9 mouse cellular contexts compared by ENCODE assay signal in genomic region chr12:102733381-102733780, GRCm38 (mm10). TPM values are rescaled to one million over a fixed set of nuclear protein-coding genes. Genes with fewer than 3 reads are reported as not detected.
DNase-seq lines count a peak whose midpoint lies in the region; ATAC-seq and TF ChIP-seq lines count a peak whose summit lies in the region.
"Had no signal": no experiment of that assay in that cellular context is flagged by ENCODE, and none has a peak within 500 bp of the region (broad histone marks: within the 10 kb centered on the region; RNA-seq: fewer than 3 reads in every experiment).

No protein-coding gene starts in this region.

- ATAC-seq in midbrain, embryonic 14.5 days (ENCODE audit: low FRiP score, low TSS enrichment), result no peak
- no peak for ATAC-seq in midbrain, embryonic 16.5 days
- no peak for ATAC-seq in hindbrain, postnatal 0 days
- ATAC-seq in megakaryocyte, adult 5-6 weeks (ENCODE audit: poor library complexity, severe bottlenecking), result peak; percentile 81

- H3K27ac ChIP-seq in cerebellum, adult 2 months (ENCODE audit: insufficient read depth, low read length), result no peak overlapping the region
- no peak overlapping the region for H3K27ac ChIP-seq in midbrain, embryonic 14.5 days (replicated peaks; ENCODE audit: low read depth, low read length)
- no peak overlapping the region for H3K27ac ChIP-seq in midbrain, embryonic 16.5 days (ENCODE audit: low read length)
- no peak overlapping the region for H3K27ac ChIP-seq in cortical plate, adult 2 months (ENCODE audit: insufficient read depth, low read length)
- H3K27ac ChIP-seq in hindbrain, postnatal 0 days, result no peak overlapping the region
- no peak overlapping the region for H3K27ac ChIP-seq in testis, adult 2 months (ENCODE audit: control insufficient read depth, insufficient read depth, low read depth, low read length)

- no peaks in the 10 kb centered on the region for H3K4me1 ChIP-seq in cerebellum, adult 2 months (ENCODE audit: control insufficient read depth, insufficient read depth, low read length)
- H3K4me1 ChIP-seq in midbrain, embryonic 14.5 days (ENCODE audit: control insufficient read depth, insufficient read depth, low read length), result peaks cover 15% of the 10 kb centered on the region
- H3K4me1 ChIP-seq in midbrain, embryonic 16.5 days (ENCODE audit: control insufficient read depth, insufficient read depth, low read length), result peaks cover 16% of the 10 kb centered on the region
- H3K4me1 ChIP-seq in cortical plate, adult 2 months (ENCODE audit: control insufficient read depth, insufficient read depth, low read length), result no peaks in the 10 kb centered on the region
- peaks cover 5% of the 10 kb centered on the region for H3K4me1 ChIP-seq in hindbrain, postnatal 0 days (ENCODE audit: insufficient read depth, low read length)
- H3K4me1 ChIP-seq in testis, adult 2 months (ENCODE audit: control insufficient read depth, insufficient read depth, low read length), result peaks cover 10% of the 10 kb centered on the region

- TF ChIP-seq CTCF in cerebellum, adult 2 months (IDR thresholded peaks at IDR 0.05; ENCODE audit: borderline replicate concordance, insufficient read depth, low read depth, low read length), result peak; percentile 59
- peak; percentile 62 for TF ChIP-seq CTCF in cortical plate, adult 2 months (IDR thresholded peaks at IDR 0.05; ENCODE audit: extremely low read depth, insufficient read depth, low read length)
- TF ChIP-seq CTCF in hindbrain, postnatal 0 days (IDR thresholded peaks at IDR 0.05; ENCODE audit: low read depth), result peak; percentile 75
- TF ChIP-seq CTCF in testis, adult 2 months (IDR thresholded peaks at IDR 0.05; ENCODE audit: control insufficient read depth, insufficient read depth, insufficient replicate concordance, low read depth, low read length), result peak; percentile 84; the same call in 1 of the 2 replicates

- no peak overlapping the region for H3K4me3 ChIP-seq in cerebellum, adult 2 months (replicated peaks; ENCODE audit: insufficient read depth, low read depth, low read length)
- H3K4me3 ChIP-seq in midbrain, embryonic 14.5 days (replicated peaks; ENCODE audit: low read depth, low read length), result no peak overlapping the region
- no peak overlapping the region for H3K4me3 ChIP-seq in midbrain, embryonic 16.5 days (ENCODE audit: low read depth, low read length)
- H3K4me3 ChIP-seq in cortical plate, adult 2 months (ENCODE audit: insufficient read depth, low read length), result no peak overlapping the region
- no peak overlapping the region for H3K4me3 ChIP-seq in hindbrain, postnatal 0 days (ENCODE audit: low read length)
- peak overlapping the region; percentile 18; the same call in 1 of the 2 replicates for H3K4me3 ChIP-seq in testis, adult 2 months (ENCODE audit: control insufficient read depth, low read depth, low read length)

- no peaks in the 10 kb centered on the region for H3K27me3 ChIP-seq in cerebellum, adult 2 months (ENCODE audit: control insufficient read depth, insufficient read depth, low read length)
- H3K27me3 ChIP-seq in midbrain, embryonic 14.5 days (ENCODE audit: control insufficient read depth, insufficient read depth, low read length), result no peaks in the 10 kb centered on the region
- no peaks in the 10 kb centered on the region for H3K27me3 ChIP-seq in midbrain, embryonic 16.5 days (ENCODE audit: control insufficient read depth, insufficient read depth, low read depth, low read length)
- H3K27me3 ChIP-seq in hindbrain, postnatal 0 days (ENCODE audit: insufficient read depth, low read length), result no peaks in the 10 kb centered on the region
- no peaks in the 10 kb centered on the region for H3K27me3 ChIP-seq in testis, adult 2 months (ENCODE audit: control insufficient read depth, insufficient read depth, low read length)

- TF ChIP-seq POLR2A in cerebellum, adult 2 months (IDR thresholded peaks at IDR 0.05; ENCODE audit: borderline replicate concordance, insufficient read depth, low read length), result no peak
- no peak for TF ChIP-seq POLR2A in cortical plate, adult 2 months (IDR thresholded peaks at IDR 0.05; ENCODE audit: extremely low read depth, insufficient read depth, low read length)
- TF ChIP-seq POLR2A in testis, adult 2 months (IDR thresholded peaks at IDR 0.05; ENCODE audit: control insufficient read depth, low read depth, low read length), result no peak

- H3K36me3 ChIP-seq in midbrain, embryonic 14.5 days (ENCODE audit: control insufficient read depth, insufficient read depth, low read length), result no peaks in the 10 kb centered on the region
- no peaks in the 10 kb centered on the region for H3K36me3 ChIP-seq in midbrain, embryonic 16.5 days (ENCODE audit: control insufficient read depth, insufficient read depth, low read length)
- H3K36me3 ChIP-seq in hindbrain, postnatal 0 days (ENCODE audit: insufficient read depth, low read length), result no peaks in the 10 kb centered on the region
- H3K36me3 ChIP-seq in testis, adult 2 months (ENCODE audit: control insufficient read depth, insufficient read depth, low read length), result no peaks in the 10 kb centered on the region

- WGBS in cerebellum, adult 2 months, result 20% methylated on average over 4 of the region's 5 CpGs
- WGBS in midbrain, embryonic 14.5 days, result 13% methylated on average over 4 of the region's 5 CpGs
- 15% methylated on average over 4 of the region's 5 CpGs for WGBS in midbrain, embryonic 16.5 days
- 16% methylated on average over 4 of the region's 5 CpGs for WGBS in hindbrain, postnatal 0 days

- DNase-seq in cerebellum, adult 2 months, result peak in 1 of 2 experiments; percentile 38
- no peak for DNase-seq in cerebellum, adult 9-11 months
- peak; percentile 70 for DNase-seq in midbrain, embryonic 14.5 days
- DNase-seq in hindbrain, postnatal 0 days (ENCODE audit: low spot score), result peak; percentile 70

- no peaks in the 10 kb centered on the region for H3K9me3 ChIP-seq in midbrain, embryonic 14.5 days (ENCODE audit: control insufficient read depth, low read length)
- no peaks in the 10 kb centered on the region for H3K9me3 ChIP-seq in midbrain, embryonic 16.5 days (replicated peaks; ENCODE audit: control insufficient read depth, low read length, poor library complexity, severe bottlenecking)
- no peaks in the 10 kb centered on the region for H3K9me3 ChIP-seq in hindbrain, postnatal 0 days (ENCODE audit: low read length)

- no peak overlapping the region for H3K4me2 ChIP-seq in midbrain, embryonic 14.5 days (ENCODE audit: low read length)
- H3K4me2 ChIP-seq in midbrain, embryonic 16.5 days (ENCODE audit: low read length), result no peak overlapping the region
- no peak overlapping the region for H3K4me2 ChIP-seq in hindbrain, postnatal 0 days (ENCODE audit: low read depth, low read length)

- no peak overlapping the region for H3K9ac ChIP-seq in midbrain, embryonic 14.5 days (replicated peaks; ENCODE audit: low read length)
- H3K9ac ChIP-seq in midbrain, embryonic 16.5 days (ENCODE audit: low read depth, low read length), result no peak overlapping the region
- no peak overlapping the region for H3K9ac ChIP-seq in hindbrain, postnatal 0 days (replicated peaks; ENCODE audit: low read length)

RNA-seq across cellular contexts. Expression of gene Moap1, which starts 10.1 kb away (rescaled TPM):
- polyA plus RNA-seq in cerebellum, adult 2 months (2012; rRNA removed), result 11.9 and 13.8 TPM in 2 replicates
- polyA plus RNA-seq in midbrain, embryonic 14.5 days (2014; fragmentation: Nextera tagmentation; extraction: Ambion mirVana), result 60.0 and 63.6 TPM in 2 replicates
- 76.2 and 78.4 TPM in 2 replicates for polyA plus RNA-seq in midbrain, embryonic 16.5 days (2015; fragmentation: Nextera tagmentation; extraction: Ambion mirVana)
- 10.7 and 11.0 TPM in 2 replicates for polyA plus RNA-seq in cortical plate, adult 2 months (2012; rRNA removed)
- total RNA-seq in hindbrain, postnatal 0 days (2014; rRNA removed), result 13.9 and 20.7 TPM in 2 replicates
- polyA plus RNA-seq in hindbrain, postnatal 0 days (2015; fragmentation: Nextera tagmentation; extraction: Ambion mirVana), result 62.3 and 64.9 TPM in 2 replicates
- total RNA-seq in megakaryocyte, adult 5-6 weeks (2015), result 7.1 and 10.4 TPM in 2 replicates
- total RNA-seq in megakaryocyte, adult 5-6 weeks (2017), result 9.9 and 12.2 TPM in 2 replicates
- polyA plus RNA-seq in testis, adult 2 months (2012; rRNA removed), result 7.9 and 8.8 TPM in 2 replicates

RNA-seq across cellular contexts. Expression of gene Tmem251, which starts 10.2 kb away (rescaled TPM):
- polyA plus RNA-seq in cerebellum, adult 2 months (2012; rRNA removed), result 3.7 and 3.9 TPM in 2 replicates
- polyA plus RNA-seq in midbrain, embryonic 14.5 days (2014; fragmentation: Nextera tagmentation; extraction: Ambion mirVana), result 13.0 and 13.2 TPM in 2 replicates
- polyA plus RNA-seq in midbrain, embryonic 16.5 days (2015; fragmentation: Nextera tagmentation; extraction: Ambion mirVana), result 10.8 and 11.3 TPM in 2 replicates
- 3.9 and 4.0 TPM in 2 replicates for polyA plus RNA-seq in cortical plate, adult 2 months (2012; rRNA removed)
- total RNA-seq in hindbrain, postnatal 0 days (2014; rRNA removed), result 4.3 and 7.1 TPM in 2 replicates
- 11.2 and 12.2 TPM in 2 replicates for polyA plus RNA-seq in hindbrain, postnatal 0 days (2015; fragmentation: Nextera tagmentation; extraction: Ambion mirVana)
- 13.4 and 13.9 TPM in 2 replicates for total RNA-seq in megakaryocyte, adult 5-6 weeks (2015)
- total RNA-seq in megakaryocyte, adult 5-6 weeks (2017), result 9.7 and 11.4 TPM in 2 replicates
- polyA plus RNA-seq in testis, adult 2 months (2012; rRNA removed), result 0.90 and 1.1 TPM in 2 replicates

RNA-seq across cellular contexts. Expression of gene Gm28051, which starts 24.2 kb away (rescaled TPM):
- polyA plus RNA-seq in cerebellum, adult 2 months (2012; rRNA removed), result not detected in 2 replicates
- not detected in 2 replicates for polyA plus RNA-seq in midbrain, embryonic 14.5 days (2014; fragmentation: Nextera tagmentation; extraction: Ambion mirVana)
- polyA plus RNA-seq in midbrain, embryonic 16.5 days (2015; fragmentation: Nextera tagmentation; extraction: Ambion mirVana), result not detected in 2 replicates
- not detected in 2 replicates for polyA plus RNA-seq in cortical plate, adult 2 months (2012; rRNA removed)
- total RNA-seq in hindbrain, postnatal 0 days (2014; rRNA removed), result not detected in 2 replicates
- not detected in 2 replicates for polyA plus RNA-seq in hindbrain, postnatal 0 days (2015; fragmentation: Nextera tagmentation; extraction: Ambion mirVana)
- not detected in 2 replicates for total RNA-seq in megakaryocyte, adult 5-6 weeks (2015)
- not detected in 2 replicates for total RNA-seq in megakaryocyte, adult 5-6 weeks (2017)
- 3.6 and 4.5 TPM in 2 replicates for polyA plus RNA-seq in testis, adult 2 months (2012; rRNA removed)
- total RNA-seq: gastrocnemius, adult 8-10 months had no signal

RNA-seq across cellular contexts. Expression of gene Gon7, which starts 24.2 kb away (rescaled TPM):
- 18.9 and 22.5 TPM in 2 replicates for polyA plus RNA-seq in cerebellum, adult 2 months (2012; rRNA removed)
- 44.9 and 51.8 TPM in 2 replicates for polyA plus RNA-seq in midbrain, embryonic 14.5 days (2014; fragmentation: Nextera tagmentation; extraction: Ambion mirVana)
- polyA plus RNA-seq in midbrain, embryonic 16.5 days (2015; fragmentation: Nextera tagmentation; extraction: Ambion mirVana), result 48.6 and 53.2 TPM in 2 replicates
- polyA plus RNA-seq in cortical plate, adult 2 months (2012; rRNA removed), result 10.8 and 11.2 TPM in 2 replicates
- total RNA-seq in hindbrain, postnatal 0 days (2014; rRNA removed), result 10.2 and 10.8 TPM in 2 replicates
- polyA plus RNA-seq in hindbrain, postnatal 0 days (2015; fragmentation: Nextera tagmentation; extraction: Ambion mirVana), result 31.4 and 33.9 TPM in 2 replicates
- 22.2 and 26.1 TPM in 2 replicates for total RNA-seq in megakaryocyte, adult 5-6 weeks (2015)
- total RNA-seq in megakaryocyte, adult 5-6 weeks (2017), result 14.0 and 29.9 TPM in 2 replicates
- polyA plus RNA-seq in testis, adult 2 months (2012; rRNA removed), result 11.0 and 11.2 TPM in 2 replicates

RNA-seq across cellular contexts. Expression of gene Ubr7, which starts 24.4 kb away (rescaled TPM):
- 24.3 and 25.5 TPM in 2 replicates for polyA plus RNA-seq in cerebellum, adult 2 months (2012; rRNA removed)
- polyA plus RNA-seq in midbrain, embryonic 14.5 days (2014; fragmentation: Nextera tagmentation; extraction: Ambion mirVana), result 32.6 and 47.1 TPM in 2 replicates
- polyA plus RNA-seq in midbrain, embryonic 16.5 days (2015; fragmentation: Nextera tagmentation; extraction: Ambion mirVana), result 33.8 and 34.7 TPM in 2 replicates
- 31.7 and 33.6 TPM in 2 replicates for polyA plus RNA-seq in cortical plate, adult 2 months (2012; rRNA removed)
- 47.2 and 49.2 TPM in 2 replicates for total RNA-seq in hindbrain, postnatal 0 days (2014; rRNA removed)
- 26.2 and 28.1 TPM in 2 replicates for polyA plus RNA-seq in hindbrain, postnatal 0 days (2015; fragmentation: Nextera tagmentation; extraction: Ambion mirVana)
- 15.8 and 21.5 TPM in 2 replicates for total RNA-seq in megakaryocyte, adult 5-6 weeks (2015)
- 29.5 and 37.3 TPM in 2 replicates for total RNA-seq in megakaryocyte, adult 5-6 weeks (2017)
- 44.5 and 47.2 TPM in 2 replicates for polyA plus RNA-seq in testis, adult 2 months (2012; rRNA removed)
